Mouse (Mus musculus): ENCODE measurements around the gene Hpse2. TPM values are rescaled to one million over a fixed set of nuclear protein-coding genes. Genes with fewer than 3 reads are reported as not detected.

Hpse2 gene
- polyA plus RNA-seq, 1 experiment from 2014 or later: 0.08 TPM

DNA sequence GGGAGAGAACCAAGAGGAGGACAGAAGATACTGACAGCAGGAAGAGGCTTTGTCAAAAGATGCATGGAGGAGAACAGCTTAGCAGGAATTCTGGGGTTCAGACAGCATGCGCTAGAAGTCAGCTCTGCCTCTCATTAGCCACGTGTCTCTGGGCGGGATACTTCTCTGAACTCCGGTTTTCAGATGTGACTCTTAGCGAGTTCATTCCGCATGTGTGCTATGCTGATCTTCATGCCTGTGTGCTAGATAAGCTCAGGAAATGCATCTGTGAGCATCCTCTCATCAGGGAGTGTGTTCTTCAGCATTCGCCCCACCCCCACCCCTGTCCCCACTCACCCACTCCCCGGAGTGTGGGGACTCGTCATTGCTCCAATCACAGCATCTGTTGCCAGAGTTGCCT, 650.4 kb downstream of the Hpse2 start:
- H3K36me3 ChIP-seq: no peaks in the 10 kb centered on the region
- whole genome bisulfite sequencing: 72% methylated on average over 9 of the region's 9 CpGs
- H3K4me2 ChIP-seq: no peak overlapping the region
- H3K27ac ChIP-seq (replicated peaks): no peak overlapping the region
- H3K9ac ChIP-seq: no peak overlapping the region
- no peaks in the 10 kb centered on the region for H3K9me3 ChIP-seq
- no peak overlapping the region for H3K4me3 ChIP-seq
- peaks cover 23% of the 10 kb centered on the region for H3K27me3 ChIP-seq
- ATAC-seq (ENCODE audit: low read depth): no peak
- H3K4me1 ChIP-seq (replicated peaks): 0 out of 2 replicates have a peak, but pooled peaks cover 3% of the 10 kb centered on the region

Other genes starting within 250 kb of the Hpse2 start
- gene Cnnm1, start 52.1 kb upstream of the Hpse2 start, polyA plus RNA-seq (2015; fragmentation: Nextera tagmentation; extraction: Ambion mirVana): 1.3 TPM in 2 replicates
- gene Got1, start 136.2 kb upstream of the Hpse2 start, polyA plus RNA-seq (2015; fragmentation: Nextera tagmentation; extraction: Ambion mirVana): 83.5 and 88.0 TPM in 2 replicates
- gene Nkx2-3, start 224.0 kb upstream of the Hpse2 start, polyA plus RNA-seq (2015; fragmentation: Nextera tagmentation; extraction: Ambion mirVana): not detected in 2 replicates